Mouse (Mus musculus): ENCODE data around the gene Slamf7. TPM values are rescaled to one million over a fixed set of nuclear protein-coding genes. Genes with fewer than 3 reads are reported as not detected.

The Slamf7 gene
- total and polyA plus RNA-seq, 3 experiments, result 6.8 to 15.4 (median 10.6) TPM

DNA sequence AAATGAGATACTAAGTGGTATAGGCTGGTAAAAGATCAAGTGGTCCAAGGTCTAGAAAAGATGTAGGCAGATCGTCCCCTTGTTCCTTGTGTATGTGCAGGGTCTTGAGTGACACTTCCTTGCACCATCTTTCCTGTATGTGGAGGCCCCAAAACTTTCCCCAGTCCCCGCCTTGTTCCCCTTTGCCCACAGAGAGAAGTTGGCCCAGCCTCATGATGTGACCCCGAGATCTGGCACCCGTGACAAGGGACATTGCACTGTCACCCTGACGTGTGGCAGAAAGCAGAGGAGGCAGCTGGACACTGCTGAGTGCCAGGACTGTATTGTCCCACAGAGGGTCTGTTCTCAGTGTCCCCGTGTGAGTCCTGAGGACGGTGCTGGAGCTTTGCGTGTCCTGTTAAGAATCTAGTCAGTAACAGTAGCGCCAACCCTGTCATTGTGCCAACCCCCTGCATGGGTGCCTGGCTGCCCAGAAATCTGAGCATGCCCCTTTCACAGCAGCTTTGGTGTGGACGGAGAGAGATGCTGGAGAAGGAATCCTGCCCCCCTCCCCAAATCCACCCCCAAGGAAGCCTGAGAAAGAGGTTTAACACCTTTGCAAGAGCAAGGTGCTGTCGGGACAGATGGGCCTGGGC lies 35.8 kb downstream of the Slamf7 start:
- Histone ChIP-seq H3K9me3 (replicated peaks; ENCODE audit: low read length) (no peaks in the 10 kb centered on the region), H3K79me2 (replicated peaks; ENCODE audit: control insufficient read depth, extremely low read depth, insufficient read depth, poor library complexity, severe bottlenecking) (no peaks in the 10 kb centered on the region), H3K4me2 (ENCODE audit: insufficient read depth, low read depth, poor library complexity, severe bottlenecking) (no peak overlapping the region), H3K27me3 (replicated peaks) (no peaks in the 10 kb centered on the region), H3K4me3 (replicated peaks in 1 of 3; ENCODE audit: low read depth in 2 of 3, low read length in 2 of 3, poor library complexity in 1 of 3) (no peak overlapping the region), H3K36me3 (replicated peaks in 1 of 2; ENCODE audit: control insufficient read depth in 1 of 2, insufficient read depth in 1 of 2, low read length in 1 of 2) (no peaks in the 10 kb centered on the region), H3K4me1 (ENCODE audit: control insufficient read depth in 1 of 2, insufficient read depth in 2 of 2) (peaks cover 20 to 54% of the 10 kb centered on the region in 2 experiments), H3K9ac (ENCODE audit: insufficient read depth, low read depth) (no peak overlapping the region), H3K27ac (ENCODE audit: insufficient read depth, low read depth) (no peak overlapping the region)
- in situ Hi-C loops (cut with MboI; ENCODE audit: low pct_ligation_motif_present, low pct_unique_long_range_greater_than_20kb, low sequenced_read_pairs), result no loop called here
- TF ChIP-seq ELF1 (IDR thresholded peaks at IDR 0.05; ENCODE audit: low read depth, low read length), result no peak
- no peak for TF ChIP-seq MAZ (IDR thresholded peaks at IDR 0.05; ENCODE audit: low read depth, low read length)
- no peak for TF ChIP-seq MAX (IDR thresholded peaks at IDR 0.05; ENCODE audit: low read length)
- no peak for TF ChIP-seq POLR2A (IDR thresholded peaks at IDR 0.05; ENCODE audit: low read depth, low read length)
- no peak for TF ChIP-seq TBP (conservative IDR thresholded peaks at IDR 0.05; ENCODE audit: low read depth, low read length)
- TF ChIP-seq ZNF384 (IDR thresholded peaks at IDR 0.05; ENCODE audit: low read depth, low read length), result no peak
- no peak for TF ChIP-seq ZC3H11A (IDR thresholded peaks at IDR 0.05; ENCODE audit: low read depth, low read length)
- no peak for TF ChIP-seq CTCF (conservative IDR thresholded peaks at IDR 0.05 in 1 of 2, IDR thresholded peaks at IDR 0.05 in 1 of 2; ENCODE audit: low read depth in 2 of 2, low read length in 2 of 2)
- no peak for TF ChIP-seq EP300 (IDR thresholded peaks at IDR 0.05; ENCODE audit: low read length)
- no peak for TF ChIP-seq HCFC1 (IDR thresholded peaks at IDR 0.05; ENCODE audit: low read depth, low read length)
- no peak for TF ChIP-seq UBTF (IDR thresholded peaks at IDR 0.05; ENCODE audit: low read depth, low read length)
- DNase-seq (ENCODE audit: extremely low read depth), result no peak
- dilution Hi-C loops (cut with MboI; ENCODE audit: extremely low pct_ligation_motif_present, extremely low pct_unique_long_range_greater_than_20kb, low sequenced_read_pairs), result no loop called here

DNA sequence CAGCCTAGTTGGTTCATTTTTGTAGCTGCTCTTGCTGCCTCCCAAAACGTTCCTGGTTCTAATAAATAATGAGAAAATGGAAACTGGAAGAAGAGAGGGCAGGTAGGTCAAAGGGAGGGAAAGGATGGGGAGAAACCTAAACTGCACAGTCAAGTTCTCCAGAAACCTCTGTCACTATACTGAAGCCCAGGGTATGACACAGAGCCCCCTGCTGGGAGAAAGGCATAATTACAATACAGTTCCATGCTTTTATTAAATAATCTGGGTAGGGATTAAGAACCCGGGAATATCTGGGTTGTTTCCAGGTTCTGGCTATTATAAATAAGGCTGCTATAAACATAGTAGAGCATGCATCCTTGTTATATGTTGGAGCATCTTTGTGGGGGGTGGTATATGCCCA lies 38.9 kb downstream of the Slamf7 start:
- H3K4me3 ChIP-seq (replicated peaks in 1 of 3; ENCODE audit: low read depth in 2 of 3, low read length in 2 of 3, poor library complexity in 1 of 3), result no peak overlapping the region
- H3K9me3 ChIP-seq (replicated peaks; ENCODE audit: low read length), result no peaks in the 10 kb centered on the region
- no peak overlapping the region for H3K4me2 ChIP-seq (ENCODE audit: insufficient read depth, low read depth, poor library complexity, severe bottlenecking)
- H3K27me3 ChIP-seq (replicated peaks), result no peaks in the 10 kb centered on the region
- peak; percentile 49 for DNase-seq (ENCODE audit: extremely low read depth)
- H3K4me1 ChIP-seq (ENCODE audit: control insufficient read depth in 1 of 2, insufficient read depth in 2 of 2), result peaks cover 15 to 68% of the 10 kb centered on the region in 2 experiments
- no peaks in the 10 kb centered on the region for H3K79me2 ChIP-seq (replicated peaks; ENCODE audit: control insufficient read depth, extremely low read depth, insufficient read depth, poor library complexity, severe bottlenecking)
- in situ Hi-C loops (cut with MboI; ENCODE audit: low pct_ligation_motif_present, low pct_unique_long_range_greater_than_20kb, low sequenced_read_pairs), result no loop called here
- H3K36me3 ChIP-seq (replicated peaks in 1 of 2; ENCODE audit: control insufficient read depth in 1 of 2, insufficient read depth in 1 of 2, low read length in 1 of 2), result no peaks in the 10 kb centered on the region
- no peak overlapping the region for H3K27ac ChIP-seq (ENCODE audit: insufficient read depth, low read depth)
- dilution Hi-C loops (cut with MboI; ENCODE audit: extremely low pct_ligation_motif_present, extremely low pct_unique_long_range_greater_than_20kb, low sequenced_read_pairs), result no loop called here
- TF ChIP-seq RCOR1 (conservative IDR thresholded peaks at IDR 0.05; ENCODE audit: low read depth, low read length) (no peak), SMC3 (IDR thresholded peaks at IDR 0.05; ENCODE audit: low read depth, low read length) (peak; percentile 47), CTCF (conservative IDR thresholded peaks at IDR 0.05 in 1 of 2, IDR thresholded peaks at IDR 0.05 in 1 of 2; ENCODE audit: low read depth in 2 of 2, low read length in 2 of 2) (peak; percentile 56 to 66; a peak in 3 of 4 replicates), RAD21 (IDR thresholded peaks at IDR 0.05; ENCODE audit: low read depth, low read length) (peak; percentile 30)
- H3K9ac ChIP-seq (ENCODE audit: insufficient read depth, low read depth), result no peak overlapping the region
